Mouse (Mus musculus): ENCODE data around the gene Ccdc34.

DNA sequence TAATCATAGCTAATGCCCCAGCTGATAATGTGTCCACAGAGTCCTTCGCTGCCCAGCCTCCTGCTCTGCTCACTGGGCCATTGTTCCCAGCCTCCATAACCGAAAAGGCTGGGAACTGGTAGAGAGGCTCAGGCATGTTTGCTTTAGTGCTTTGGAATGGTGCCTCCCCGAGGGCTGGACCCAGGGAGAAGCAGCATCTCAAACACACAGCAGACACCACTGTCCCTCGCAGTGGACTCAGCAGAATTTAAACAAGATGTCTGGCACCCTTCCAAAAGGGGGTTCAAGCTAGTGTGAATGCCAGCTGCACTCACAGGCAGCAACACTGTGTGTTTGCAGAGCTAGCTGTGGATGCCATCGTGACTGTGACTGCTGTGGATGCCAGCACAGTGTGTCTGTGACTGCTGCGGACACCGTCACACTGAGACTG, 156.2 kb downstream of the Ccdc34 start:
- TF ChIP-seq CTCF (conservative IDR thresholded peaks at IDR 0.05; ENCODE audit: insufficient read depth, insufficient read length, low read depth, low read length) (no peak), POLR2A (IDR thresholded peaks at IDR 0.05; ENCODE audit: low read depth, low read length) (no peak)
